Mouse (Mus musculus) CD4-positive helper T cell, adult 2 months (primary cell): ENCODE measurements around the gene Zfp609.

Experiments
- DNase-seq: peaks from one replicate; pipeline ENCODE4 v3.0.0-alpha.2; 2012; ENCODE audit warnings: low read depth, missing footprints, low spot score

Zfp609 gene

GRCm38 (mm10) chr9:65762728-65763127, 64.6 kb downstream of the Zfp609 start:
- no peak for DNase-seq

GRCm38 (mm10) chr9:65759992-65760391, 67.4 kb downstream of the Zfp609 start:
- DNase-seq: no peak

GRCm38 (mm10) chr9:65759256-65759655, 68.1 kb downstream of the Zfp609 start:
- DNase-seq: no peak

- no peak for DNase-seq
These were observed 69.5 kb downstream of the Zfp609 start for GRCm38 (mm10) chr9:65757826-65758225.

GRCm38 (mm10) chr9:65755673-65756375, 71.5 kb downstream of the Zfp609 start:
- DNase-seq: no peak

GRCm38 (mm10) chr9:65755164-65755563, 72.2 kb downstream of the Zfp609 start:
- DNase-seq: no peak

GRCm38 (mm10) chr9:65752632-65753031, 74.7 kb downstream of the Zfp609 start:
- DNase-seq: peak; percentile 21

GRCm38 (mm10) chr9:65751906-65752305, 75.5 kb downstream of the Zfp609 start:
- DNase-seq: no peak

- no peak for DNase-seq
These were observed 79.3 kb downstream of the Zfp609 start for GRCm38 (mm10) chr9:65748102-65748501.

- no peak for DNase-seq
These were observed 80.9 kb downstream of the Zfp609 start for GRCm38 (mm10) chr9:65746479-65746878.

- DNase-seq: no peak
These were observed 81.9 kb downstream of the Zfp609 start for GRCm38 (mm10) chr9:65745456-65745855.

- no peak for DNase-seq
These were observed 82.9 kb downstream of the Zfp609 start for GRCm38 (mm10) chr9:65744171-65745082.

GRCm38 (mm10) chr9:65743809-65744170, 83.6 kb downstream of the Zfp609 start:
- no peak for DNase-seq

GRCm38 (mm10) chr9:65743322-65743721, 84.0 kb downstream of the Zfp609 start:
- no peak for DNase-seq

GRCm38 (mm10) chr9:65742777-65743176, 84.6 kb downstream of the Zfp609 start:
- DNase-seq: no peak

GRCm38 (mm10) chr9:65741066-65741852, 86.1 kb downstream of the Zfp609 start:
- no peak for DNase-seq

- no peak for DNase-seq
These were observed 92.4 kb downstream of the Zfp609 start for GRCm38 (mm10) chr9:65734931-65735330.

GRCm38 (mm10) chr9:65728588-65728987, 98.8 kb downstream of the Zfp609 start:
- no peak for DNase-seq

GRCm38 (mm10) chr9:65727491-65727890, 99.9 kb downstream of the Zfp609 start:
- DNase-seq: no peak

GRCm38 (mm10) chr9:65726431-65726830, 100.9 kb downstream of the Zfp609 start:
- no peak for DNase-seq

- DNase-seq: no peak
These were observed 102.1 kb downstream of the Zfp609 start for GRCm38 (mm10) chr9:65725291-65725622.
